Mouse (Mus musculus): ENCODE measurements around the gene Depdc1b. TPM values are rescaled to one million over a fixed set of nuclear protein-coding genes. Genes with fewer than 3 reads are reported as not detected.

Depdc1b gene
- polyA plus RNA-seq, 1 experiment from 2014 or later, result 13.9 TPM

GRCm38 (mm10) chr13:108322466-108322865, 6.3 kb downstream of the Depdc1b start:
- Histone ChIP-seq H3K27me3 (no peaks in the 10 kb centered on the region), H3K9me3 (no peaks in the 10 kb centered on the region), H3K36me3 (peaks cover 12% of the 10 kb centered on the region; the same call in 1 of the 2 replicates), H3K4me2 (replicated peaks) (no peak overlapping the region), H3K4me1 (no peaks in the 10 kb centered on the region), H3K27ac (replicated peaks) (no peak overlapping the region), H3K9ac (replicated peaks) (no peak overlapping the region), H3K4me3 (no peak overlapping the region)
- WGBS, result 89% methylated on average over 2 of the region's 2 CpGs
- ATAC-seq (ENCODE audit: low FRiP score, low read depth), result no peak

DNA sequence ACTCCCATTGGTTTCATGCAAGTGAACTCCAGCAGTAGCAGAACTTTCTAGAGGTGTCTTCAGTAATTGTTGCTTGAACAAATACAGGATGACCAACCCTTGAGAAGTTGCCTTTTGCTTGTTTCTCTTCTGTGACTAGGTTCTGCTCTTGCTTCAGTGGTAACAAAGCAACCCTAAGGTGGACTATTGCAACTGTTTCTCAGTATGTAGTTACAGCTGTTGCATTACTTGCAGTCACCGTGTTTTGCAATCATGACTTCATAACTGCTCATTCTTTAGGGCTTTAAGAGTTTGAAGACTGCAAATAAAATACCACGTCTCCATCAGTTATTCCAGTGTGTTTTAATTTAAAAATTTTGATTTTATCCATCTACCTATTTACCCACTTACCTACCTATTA, 7.2 kb downstream of the Depdc1b start:
- Histone ChIP-seq H3K9me3 (no peaks in the 10 kb centered on the region), H3K9ac (replicated peaks) (no peak overlapping the region), H3K4me3 (no peak overlapping the region), H3K4me1 (no peaks in the 10 kb centered on the region), H3K27me3 (no peaks in the 10 kb centered on the region), H3K27ac (replicated peaks) (no peak overlapping the region), H3K36me3 (peaks cover 12% of the 10 kb centered on the region; the same call in 1 of the 2 replicates), H3K4me2 (replicated peaks) (no peak overlapping the region)
- ATAC-seq (ENCODE audit: low FRiP score, low read depth), result no peak
- WGBS, result 95% methylated on average over 2 of the region's 2 CpGs

- H3K9ac ChIP-seq (replicated peaks), result no peak overlapping the region
- peaks cover 12% of the 10 kb centered on the region; the same call in 1 of the 2 replicates for H3K36me3 ChIP-seq
- no peak overlapping the region for H3K27ac ChIP-seq (replicated peaks)
- no peak for ATAC-seq (ENCODE audit: low FRiP score, low read depth)
- H3K27me3 ChIP-seq, result no peaks in the 10 kb centered on the region
- WGBS, result 94% methylated on average over 22 of the region's 22 CpGs
- no peaks in the 10 kb centered on the region for H3K9me3 ChIP-seq
- H3K4me1 ChIP-seq, result no peaks in the 10 kb centered on the region
- no peak overlapping the region for H3K4me3 ChIP-seq
- no peak overlapping the region for H3K4me2 ChIP-seq (replicated peaks)
These were observed 8.0 kb downstream of the Depdc1b start for GRCm38 (mm10) chr13:108323866-108324829.

DNA sequence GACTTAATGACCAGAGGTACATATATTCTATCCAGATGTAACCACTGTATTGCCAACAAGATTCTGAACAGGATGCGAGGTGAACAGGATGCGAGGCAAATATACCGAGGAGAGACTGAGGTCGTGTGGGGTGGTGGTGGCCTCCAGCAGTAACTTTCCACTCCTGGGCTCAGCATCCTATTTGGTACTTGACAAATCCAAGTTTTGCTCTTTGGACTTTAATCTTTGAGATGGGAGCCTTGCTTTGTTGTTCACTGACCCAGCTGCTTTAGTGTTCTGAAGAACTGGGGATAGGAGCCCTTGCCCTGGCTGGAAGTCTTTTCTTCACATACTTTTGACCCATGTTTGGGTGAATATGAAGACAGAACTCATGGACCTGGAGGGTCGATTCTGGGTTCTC, 9.7 kb downstream of the Depdc1b start:
- H3K27me3 ChIP-seq, result no peaks in the 10 kb centered on the region
- peaks cover 12% of the 10 kb centered on the region; the same call in 1 of the 2 replicates for H3K36me3 ChIP-seq
- no peak overlapping the region for H3K9ac ChIP-seq (replicated peaks)
- H3K9me3 ChIP-seq, result no peaks in the 10 kb centered on the region
- H3K27ac ChIP-seq (replicated peaks), result no peak overlapping the region
- no peak overlapping the region for H3K4me3 ChIP-seq
- H3K4me2 ChIP-seq (replicated peaks), result no peak overlapping the region
- no peaks in the 10 kb centered on the region for H3K4me1 ChIP-seq
- 94% methylated on average over 5 of the region's 5 CpGs for WGBS
- no peak for ATAC-seq (ENCODE audit: low FRiP score, low read depth)

- H3K4me3 ChIP-seq, result no peak overlapping the region
- H3K9ac ChIP-seq (replicated peaks), result no peak overlapping the region
- H3K27ac ChIP-seq (replicated peaks), result no peak overlapping the region
- peaks cover 12% of the 10 kb centered on the region; the same call in 1 of the 2 replicates for H3K36me3 ChIP-seq
- H3K4me1 ChIP-seq, result no peaks in the 10 kb centered on the region
- WGBS, result 95% methylated on average over 10 of the region's 10 CpGs
- no peaks in the 10 kb centered on the region for H3K27me3 ChIP-seq
- ATAC-seq (ENCODE audit: low FRiP score, low read depth), result no peak
- no peaks in the 10 kb centered on the region for H3K9me3 ChIP-seq
- no peak overlapping the region for H3K4me2 ChIP-seq (replicated peaks)
These were observed 10.2 kb downstream of the Depdc1b start for GRCm38 (mm10) chr13:108326351-108326750.

- no peak overlapping the region for H3K4me2 ChIP-seq (replicated peaks)
- H3K27ac ChIP-seq (replicated peaks), result no peak overlapping the region
- no peak for ATAC-seq (ENCODE audit: low FRiP score, low read depth)
- no peaks in the 10 kb centered on the region for H3K4me1 ChIP-seq
- H3K9ac ChIP-seq (replicated peaks), result no peak overlapping the region
- no peak overlapping the region for H3K4me3 ChIP-seq
- 90% methylated on average over 7 of the region's 7 CpGs for WGBS
- no peaks in the 10 kb centered on the region for H3K9me3 ChIP-seq
- peaks cover 18% of the 10 kb centered on the region; the same call in 1 of the 2 replicates for H3K36me3 ChIP-seq
- no peaks in the 10 kb centered on the region for H3K27me3 ChIP-seq
These were observed 10.9 kb downstream of the Depdc1b start for GRCm38 (mm10) chr13:108327047-108327446.

- Histone ChIP-seq H3K4me2 (replicated peaks) (no peak overlapping the region), H3K9ac (replicated peaks) (no peak overlapping the region), H3K4me1 (no peaks in the 10 kb centered on the region), H3K27ac (replicated peaks) (no peak overlapping the region), H3K27me3 (no peaks in the 10 kb centered on the region), H3K4me3 (no peak overlapping the region), H3K36me3 (peaks cover 18% of the 10 kb centered on the region; the same call in 1 of the 2 replicates), H3K9me3 (no peaks in the 10 kb centered on the region)
- ATAC-seq (ENCODE audit: low FRiP score, low read depth), result no peak
- WGBS, result 94% methylated on average over 21 of the region's 21 CpGs
These were observed 12.5 kb downstream of the Depdc1b start for GRCm38 (mm10) chr13:108328406-108329180.

DNA sequence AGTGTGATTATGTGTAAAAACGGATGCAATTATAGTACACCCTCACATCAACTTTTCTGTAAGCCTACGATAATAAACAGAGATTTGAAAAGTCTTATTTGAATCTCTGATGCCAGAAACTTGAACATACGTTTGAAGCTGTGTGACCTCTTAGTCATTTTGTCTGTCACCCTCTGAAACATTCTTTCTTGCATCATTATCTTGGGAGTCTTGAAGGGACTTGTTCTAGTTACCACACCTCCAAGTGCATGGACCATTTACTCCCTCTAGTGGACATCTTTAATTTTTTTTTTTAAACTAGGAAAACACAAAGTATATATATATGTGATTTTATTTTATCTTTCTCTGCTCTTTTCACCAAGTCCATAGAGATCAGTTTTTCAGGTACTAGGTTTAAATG, 13.6 kb downstream of the Depdc1b start:
- H3K4me2 ChIP-seq (replicated peaks), result no peak overlapping the region
- H3K4me3 ChIP-seq, result no peak overlapping the region
- no peak overlapping the region for H3K27ac ChIP-seq (replicated peaks)
- ATAC-seq (ENCODE audit: low FRiP score, low read depth), result no peak
- H3K36me3 ChIP-seq, result peaks cover 10% of the 10 kb centered on the region; the same call in 1 of the 2 replicates
- no peaks in the 10 kb centered on the region for H3K4me1 ChIP-seq
- WGBS, result 74% methylated on average over 3 of the region's 3 CpGs
- H3K27me3 ChIP-seq, result no peaks in the 10 kb centered on the region
- no peak overlapping the region for H3K9ac ChIP-seq (replicated peaks)
- no peaks in the 10 kb centered on the region for H3K9me3 ChIP-seq

GRCm38 (mm10) chr13:108335257-108336003, 19.3 kb downstream of the Depdc1b start:
- Histone ChIP-seq H3K9me3 (no peaks in the 10 kb centered on the region), H3K4me3 (no peak overlapping the region), H3K4me2 (replicated peaks) (no peak overlapping the region), H3K27me3 (no peaks in the 10 kb centered on the region), H3K36me3 (peaks cover 5% of the 10 kb centered on the region; the same call in 1 of the 2 replicates), H3K27ac (replicated peaks) (no peak overlapping the region), H3K4me1 (0 out of 2 replicates have a peak, but pooled peaks cover 2% of the 10 kb centered on the region), H3K9ac (replicated peaks) (no peak overlapping the region)
- no peak for ATAC-seq (ENCODE audit: low FRiP score, low read depth)
- 92% methylated on average over 15 of the region's 15 CpGs for WGBS

- H3K9ac ChIP-seq (replicated peaks), result no peak overlapping the region
- no peak overlapping the region for H3K27ac ChIP-seq (replicated peaks)
- H3K4me2 ChIP-seq (replicated peaks), result no peak overlapping the region
- H3K4me3 ChIP-seq, result no peak overlapping the region
- no peaks in the 10 kb centered on the region for H3K27me3 ChIP-seq
- ATAC-seq (ENCODE audit: low FRiP score, low read depth), result no peak
- H3K4me1 ChIP-seq, result 0 out of 2 replicates have a peak, but pooled peaks cover 2% of the 10 kb centered on the region
- 91% methylated on average over 11 of the region's 11 CpGs for WGBS
- peaks cover 5% of the 10 kb centered on the region; the same call in 1 of the 2 replicates for H3K36me3 ChIP-seq
- H3K9me3 ChIP-seq, result no peaks in the 10 kb centered on the region
These were observed 20.1 kb downstream of the Depdc1b start for GRCm38 (mm10) chr13:108336192-108336591.

DNA sequence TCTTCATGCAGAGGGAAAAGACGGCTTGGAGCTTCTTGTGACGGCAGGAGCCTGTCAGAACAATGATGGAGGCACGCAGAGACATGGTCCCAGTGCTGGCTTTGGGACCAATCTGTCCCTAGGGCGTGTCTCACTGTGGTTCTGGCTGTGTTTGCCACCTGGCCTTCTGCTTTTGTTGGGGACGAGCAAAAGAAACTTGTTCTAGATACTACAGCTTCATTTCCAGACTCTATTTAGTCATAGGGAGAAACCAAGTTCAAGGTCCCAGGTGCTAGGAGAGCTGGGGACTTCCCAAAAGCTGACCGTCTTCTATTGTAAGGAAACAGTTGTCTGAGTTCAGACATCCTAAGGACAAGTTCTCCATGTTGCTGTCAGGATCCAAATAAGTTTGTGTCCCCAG, 21.2 kb downstream of the Depdc1b start:
- Histone ChIP-seq H3K27me3 (no peaks in the 10 kb centered on the region), H3K27ac (replicated peaks) (no peak overlapping the region), H3K4me1 (0 out of 2 replicates have a peak, but pooled peaks cover 2% of the 10 kb centered on the region), H3K4me2 (replicated peaks) (no peak overlapping the region), H3K9me3 (no peaks in the 10 kb centered on the region), H3K4me3 (no peak overlapping the region), H3K9ac (replicated peaks) (no peak overlapping the region), H3K36me3 (no peaks in the 10 kb centered on the region; the same call in 1 of the 2 replicates)
- ATAC-seq (ENCODE audit: low FRiP score, low read depth), result no peak
- 91% methylated on average over 6 of the region's 6 CpGs for WGBS
